Mouse (Mus musculus) cerebellum, adult 2 months (tissue): ENCODE data around the gene Gm10135. TPM values are rescaled to one million over a fixed set of nuclear protein-coding genes. Genes with fewer than 3 reads are reported as not detected.
"Not testable (repeated sequence)": the region's sequence is repeated elsewhere in the genome, so short reads cannot be mapped to it uniquely, and the experiment has no call there.

Experiments
- DNase-seq, 2 experiments: peaks; one replicate each; pipeline ENCODE4 v3.0.0; 2021
- H3K27ac ChIP-seq: fragments of 200-500 bp; 2 replicates; pipeline ENCODE4 v1.5.1; 2012; ENCODE audit warnings: low read length, control low read depth, inconsistent platforms; ENCODE audit not compliant: insufficient read depth
- H3K27me3 ChIP-seq: fragments of 200-500 bp; 2 replicates; pipeline ENCODE4 v1.6.1; 2012; ENCODE audit warnings: inconsistent platforms, mild to moderate bottlenecking, low read length, moderate library complexity; ENCODE audit not compliant: control insufficient read depth, insufficient read depth
- H3K4me1 ChIP-seq: fragments of 200-500 bp; 2 replicates; pipeline ENCODE4 v1.6.1; 2011; ENCODE audit warnings: low read length; ENCODE audit not compliant: control insufficient read depth, insufficient read depth
- H3K4me3 ChIP-seq: fragments of 200-500 bp; replicated peaks from 2 replicates; pipeline ENCODE3; 2011; ENCODE audit warnings: mild to moderate bottlenecking, low read depth, low read length, control low read depth; ENCODE audit not compliant: insufficient read depth
- CTCF ChIP-seq: fragments of 200-500 bp; IDR thresholded peaks from 2 replicates; pipeline ENCODE4 v1.5.1; 2011; ENCODE audit warnings: low read depth, mild to moderate bottlenecking, control low read depth, low read length, moderate library complexity, borderline replicate concordance; ENCODE audit not compliant: insufficient read depth
- POLR2A ChIP-seq: fragments of 200-500 bp; IDR thresholded peaks from 2 replicates; pipeline ENCODE4 v1.6.1; 2011; ENCODE audit warnings: low read length, control low read depth, borderline replicate concordance; ENCODE audit not compliant: insufficient read depth
- WGBS: fragments of 180-500 bp; shearing (Covaris S2); methylation state at CpG from one replicate; pipeline ENCODE4 v1.1.7; 2018; 5-methylcytosine and 5-hydroxymethylcytosine counted together
- polyA plus RNA-seq: library from polyadenylated mRNA; depleted of rRNA; stranded (reverse); fragments of >200 nt; gene quantifications from 2 replicates; pipeline ENCODE4 v1.2.3, GENCODE M21; 2012

Gene Gm10135
- polyA plus RNA-seq, 1 experiment = not detected

DNA sequence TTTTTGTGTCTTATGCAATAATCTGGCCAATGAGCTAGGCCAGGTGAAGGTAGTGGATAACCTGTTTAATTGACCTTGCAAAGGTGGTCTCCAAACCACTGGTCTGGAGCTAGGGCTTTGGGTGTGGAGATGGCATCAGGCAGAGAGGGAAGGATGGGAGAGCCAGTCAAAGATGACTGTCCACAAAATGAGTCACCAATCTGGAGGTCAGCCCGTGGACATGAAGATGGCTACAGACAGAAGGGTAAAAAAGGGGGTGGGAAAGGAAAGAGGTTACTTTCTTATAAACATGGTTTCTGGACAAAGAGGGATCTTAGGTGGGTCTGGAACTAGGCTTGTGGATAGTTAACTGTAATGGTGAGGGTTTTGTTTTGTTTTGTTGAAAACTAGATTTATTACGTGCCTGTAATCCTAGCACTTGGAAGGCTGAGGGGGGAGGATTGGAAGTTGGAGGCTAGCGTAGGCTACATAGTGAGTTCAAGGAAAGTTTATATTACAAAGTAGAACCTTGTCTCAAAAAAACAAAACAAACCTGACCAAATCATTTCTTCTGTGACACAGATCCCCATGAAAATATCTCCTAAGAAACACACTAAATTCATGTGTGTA lies 20.4 kb downstream of the Gm10135 start:
- Histone ChIP-seq H3K27me3 (no peaks in the 10 kb centered on the region), H3K4me1 (no peaks in the 10 kb centered on the region), H3K27ac (no peak overlapping the region), H3K4me3 (no peak overlapping the region)
- 89% methylated on average over 3 of the region's 3 CpGs for WGBS
- no peak for DNase-seq
- TF ChIP-seq POLR2A = no peak
- no peak for TF ChIP-seq CTCF

DNA sequence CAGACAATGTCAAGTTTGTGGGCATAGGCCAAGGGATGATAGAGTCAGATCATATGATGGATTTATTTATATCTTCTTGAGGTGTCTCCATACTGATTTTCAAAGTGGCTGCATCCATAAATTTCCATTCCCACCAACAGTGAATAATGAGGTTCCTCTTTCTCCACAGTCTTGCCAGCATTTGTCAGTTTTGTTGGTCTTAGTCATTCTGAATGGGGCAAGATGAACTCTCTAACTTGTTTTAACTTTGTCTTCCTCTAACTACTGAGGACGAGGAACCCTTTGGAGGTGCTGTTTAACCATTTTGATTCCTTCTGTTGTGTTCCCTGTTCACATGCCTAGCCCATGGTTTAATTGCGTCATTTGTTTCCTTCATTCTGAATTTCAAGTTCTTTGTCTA lies 24.2 kb downstream of the Gm10135 start:
- Histone ChIP-seq H3K4me3 (no peak overlapping the region), H3K27me3 (no peaks in the 10 kb centered on the region), H3K27ac (no peak overlapping the region), H3K4me1 (no peaks in the 10 kb centered on the region)
- 91% methylated on average over 2 of the region's 2 CpGs for whole genome bisulfite sequencing
- no peak for DNase-seq
- TF ChIP-seq POLR2A = no peak
- no peak for TF ChIP-seq CTCF

DNA sequence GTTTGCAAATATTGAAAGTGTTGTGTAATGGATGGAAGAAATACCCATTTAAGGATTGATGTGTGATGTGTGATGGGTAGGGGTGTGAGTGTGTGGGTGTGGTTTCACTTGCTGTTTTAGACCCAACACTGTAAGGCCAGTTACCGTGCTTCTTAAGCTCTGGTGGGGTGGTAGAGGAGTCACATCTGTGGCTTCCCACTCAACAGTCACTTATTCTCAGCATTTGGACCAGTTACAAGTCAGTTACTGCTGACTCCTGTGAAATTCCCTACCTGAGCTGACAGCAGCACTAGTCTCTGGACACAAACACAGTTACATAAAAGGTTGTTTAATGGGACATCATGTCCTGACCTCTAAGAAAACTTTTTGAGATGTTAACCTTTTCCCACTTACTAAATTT lies 26.4 kb downstream of the Gm10135 start:
- no peaks in the 10 kb centered on the region for H3K27me3 ChIP-seq
- TF ChIP-seq CTCF (no peak), POLR2A (no peak)
- H3K4me3 ChIP-seq = no peak overlapping the region
- H3K4me1 ChIP-seq = no peaks in the 10 kb centered on the region
- WGBS = 55% methylated on average over 1 of the region's 1 CpGs
- DNase-seq = no peak
- H3K27ac ChIP-seq = no peak overlapping the region

DNA sequence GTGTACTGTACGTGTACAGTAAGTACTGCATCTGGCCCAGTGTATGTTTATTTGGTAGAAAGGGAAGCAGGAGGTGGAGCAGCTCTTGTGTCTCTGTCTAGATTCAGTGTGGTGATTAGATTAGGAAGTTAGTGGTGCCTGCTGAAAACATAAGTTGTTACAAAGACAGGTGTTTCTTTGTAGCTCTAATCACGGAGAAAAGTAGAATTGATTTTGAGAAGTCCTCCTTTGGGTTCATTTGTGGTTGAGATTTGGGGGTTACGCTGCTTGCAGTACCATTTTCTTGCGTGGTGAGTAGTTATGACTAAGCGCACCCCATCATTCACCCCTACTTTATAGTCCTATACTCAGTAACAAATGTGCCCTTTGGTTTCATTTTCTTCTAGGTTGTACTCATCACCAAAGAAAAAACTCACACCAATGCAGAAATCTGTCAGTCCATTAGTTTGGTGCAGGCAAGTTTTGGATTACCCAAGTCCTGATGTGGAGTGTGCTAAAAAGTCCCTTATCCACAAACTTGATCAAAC lies 33.5 kb downstream of the Gm10135 start:
- Histone ChIP-seq H3K27me3 (no peaks in the 10 kb centered on the region), H3K4me1 (no peaks in the 10 kb centered on the region), H3K4me3 (no peak overlapping the region), H3K27ac (no peak overlapping the region)
- WGBS = 96% methylated on average over 5 of the region's 5 CpGs
- TF ChIP-seq POLR2A (no peak), CTCF (no peak)
- no peak for DNase-seq

DNA sequence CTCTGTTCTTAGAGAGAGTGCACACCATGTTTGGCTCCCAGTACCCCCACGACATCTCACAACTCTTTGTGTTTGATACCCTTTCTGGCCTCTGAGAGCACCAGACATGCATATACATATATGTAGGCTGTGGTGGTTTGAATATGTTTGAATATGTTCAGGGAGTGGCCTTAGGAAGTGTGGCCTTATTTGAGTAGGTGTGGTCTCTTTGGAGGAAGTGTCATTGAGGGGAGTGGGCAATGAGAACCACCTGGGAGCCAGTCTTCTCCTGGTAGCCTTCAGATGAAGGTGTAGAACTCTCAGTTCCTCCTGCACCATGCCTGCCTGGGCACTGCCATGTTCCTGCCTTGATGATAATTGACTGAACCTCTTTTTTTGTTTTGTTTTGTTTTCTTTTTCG lies 35.2 kb downstream of the Gm10135 start:
- TF ChIP-seq POLR2A (no peak), CTCF (no peak)

DNA sequence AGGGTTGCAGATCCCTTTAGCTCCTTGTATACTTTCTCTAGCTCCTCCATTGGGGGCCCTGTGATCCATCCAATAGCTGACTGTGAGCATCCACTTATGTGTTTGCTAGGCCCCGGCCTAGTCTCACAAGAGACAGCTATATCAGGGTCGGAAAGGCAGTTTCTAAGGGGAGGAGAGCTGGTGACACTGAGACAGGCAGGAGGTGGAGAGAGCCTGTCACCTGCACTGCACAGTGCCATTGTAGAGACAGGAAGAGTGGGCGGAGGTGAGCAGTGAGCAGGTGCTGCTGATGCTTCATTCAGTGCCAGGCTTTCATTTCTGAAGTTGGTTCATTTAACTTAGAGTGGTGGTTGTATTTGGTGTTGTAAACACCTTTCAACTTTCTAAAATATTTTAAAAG lies 36.1 kb downstream of the Gm10135 start:
- H3K27me3 ChIP-seq, H3K27ac ChIP-seq, DNase-seq, H3K4me3 ChIP-seq, H3K4me1 ChIP-seq: not testable (repeated sequence)
- 80% methylated on average over 3 of the region's 3 CpGs for WGBS

More for the DNA sequence above, 35.2 kb downstream of the Gm10135 start:
- H3K27ac ChIP-seq = no peak overlapping the region
- H3K4me1 ChIP-seq = no peaks in the 10 kb centered on the region
- no peaks in the 10 kb centered on the region for H3K27me3 ChIP-seq
- H3K4me3 ChIP-seq = no peak overlapping the region
- no peak for DNase-seq
- 96% methylated on average over 2 of the region's 2 CpGs for WGBS

DNA sequence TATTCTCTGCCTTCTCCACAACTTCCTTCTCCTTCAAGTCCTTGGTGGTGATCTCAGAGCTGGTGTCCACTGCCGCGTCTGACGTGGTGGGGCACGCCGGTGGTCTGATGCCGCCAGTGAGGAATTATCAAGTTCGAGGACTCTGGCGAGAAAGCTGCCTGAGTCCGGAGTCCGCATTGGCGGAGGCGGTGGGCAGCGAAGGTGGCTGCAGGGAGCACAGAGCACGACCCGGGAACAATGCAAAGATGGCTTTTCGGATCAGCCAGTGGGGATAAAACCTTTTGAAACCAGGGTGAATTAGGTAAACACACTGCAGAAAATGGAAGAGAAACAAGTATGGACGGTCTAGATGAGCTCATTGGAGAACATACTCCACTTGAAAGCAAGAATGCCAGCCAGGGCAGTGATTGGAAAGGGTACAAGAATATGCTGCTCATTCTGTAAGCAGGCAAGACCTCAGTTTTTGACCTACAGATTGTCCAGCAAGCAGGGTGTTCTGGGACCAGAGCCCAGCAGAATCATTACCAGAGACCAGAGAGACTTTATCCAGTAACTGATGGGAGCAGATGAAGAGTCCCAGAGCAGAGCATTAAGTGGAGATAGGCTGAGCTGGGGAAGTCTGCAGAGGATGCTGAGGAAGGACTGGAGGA lies 41.4 kb downstream of the Gm10135 start:
- TF ChIP-seq CTCF (no peak), POLR2A (no peak)
- peak in 1 of 2 experiments; percentile 28 for DNase-seq
- Histone ChIP-seq H3K4me3 (no peak overlapping the region), H3K27ac (no peak overlapping the region), H3K27me3 (no peaks in the 10 kb centered on the region), H3K4me1 (no peaks in the 10 kb centered on the region)
- WGBS = 96% methylated on average over 17 of the region's 17 CpGs

DNA sequence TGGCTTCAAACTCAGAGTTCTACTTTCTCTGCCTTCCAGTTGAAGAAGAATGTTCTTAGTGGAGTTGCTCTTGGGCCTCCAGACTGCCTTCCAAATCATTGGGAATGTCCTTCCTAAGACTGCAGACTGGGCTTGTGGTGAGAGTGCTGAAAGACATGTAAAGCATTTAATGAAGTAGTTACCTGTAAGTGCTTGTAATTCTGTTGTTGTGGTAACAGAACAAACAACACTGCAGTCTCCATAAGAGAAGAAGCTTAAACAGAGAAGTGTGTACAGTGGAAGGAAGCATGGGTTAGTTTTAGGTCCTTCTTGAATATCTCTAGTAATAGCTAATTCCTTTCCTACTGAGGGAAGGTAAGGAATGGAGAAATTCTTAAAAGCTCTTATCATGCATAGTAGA lies 47.4 kb downstream of the Gm10135 start:
- H3K4me1 ChIP-seq = no peaks in the 10 kb centered on the region
- TF ChIP-seq POLR2A (no peak), CTCF (no peak)

More for the DNA sequence above, 47.4 kb downstream of the Gm10135 start:
- DNase-seq = no peak
- Histone ChIP-seq H3K4me3 (no peak overlapping the region), H3K27me3 (no peaks in the 10 kb centered on the region), H3K27ac (no peak overlapping the region)
